Mouse (Mus musculus) brown adipose tissue, adult 24 weeks (tissue): ENCODE measurements around the gene Ubxn6. TPM values are rescaled to one million over a fixed set of nuclear protein-coding genes. Genes with fewer than 3 reads are reported as not detected.

Experiments
- polyA plus RNA-seq: library from polyadenylated mRNA; stranded (reverse); fragments of >200 nt; gene quantifications from 2 replicates; pipeline ENCODE4 v1.2.4, GENCODE M21; 2012; ENCODE audit not compliant: missing spikeins, insufficient read depth, insufficient read length

Gene Ubxn6
- polyA plus RNA-seq, 1 experiment, result 69.6 TPM

Other genes with a start within 250 kb of the Ubxn6 start
- 1.5 and 1.7 TPM in 2 replicates for gene Zfp119a, start 196.1 kb downstream of the Ubxn6 start, polyA plus RNA-seq
- gene Zfp959, start 182.9 kb downstream of the Ubxn6 start, polyA plus RNA-seq, result 4.2 and 6.4 TPM in 2 replicates
- 1.3 and 3.3 TPM in 2 replicates for gene Zfp119b, start 125.5 kb downstream of the Ubxn6 start, polyA plus RNA-seq
- 0.91 and 2.3 TPM in 2 replicates for gene Ebi3, start 122.4 kb downstream of the Ubxn6 start, polyA plus RNA-seq
- gene Yju2, start 115.9 kb downstream of the Ubxn6 start, polyA plus RNA-seq, result 4.6 and 6.0 TPM in 2 replicates
- not detected in 2 replicates for gene Shd, start 104.6 kb downstream of the Ubxn6 start, polyA plus RNA-seq
- 0.59 TPM in 1 of 2 replicates, not detected in the other for gene Fsd1, start 88.5 kb downstream of the Ubxn6 start, polyA plus RNA-seq
- gene Stap2, start 69.4 kb downstream of the Ubxn6 start, polyA plus RNA-seq, result 7.5 and 10.4 TPM in 2 replicates
- gene Mpnd, start 69.3 kb downstream of the Ubxn6 start, polyA plus RNA-seq, result 43.2 and 52.6 TPM in 2 replicates
- gene Sh3gl1, start 38.4 kb downstream of the Ubxn6 start, polyA plus RNA-seq, result 14.0 and 16.1 TPM in 2 replicates
- gene Chaf1a, start 34.6 kb downstream of the Ubxn6 start, polyA plus RNA-seq, result 0.99 and 2.7 TPM in 2 replicates
- gene Hdgfl2, start 4.6 kb upstream of the Ubxn6 start, polyA plus RNA-seq, result 17.6 and 19.3 TPM in 2 replicates
- gene Plin4, start 34.8 kb upstream of the Ubxn6 start, polyA plus RNA-seq, result 195 and 205 TPM in 2 replicates
- gene Plin5, start 42.6 kb upstream of the Ubxn6 start, polyA plus RNA-seq, result 138 and 171 TPM in 2 replicates
- gene Lrg1, start 47.0 kb upstream of the Ubxn6 start, polyA plus RNA-seq, result 61.5 and 101 TPM in 2 replicates
- 1.9 and 5.0 TPM in 2 replicates for gene Sema6b, start 65.3 kb upstream of the Ubxn6 start, polyA plus RNA-seq
- gene Tnfaip8l1, start 87.4 kb upstream of the Ubxn6 start, polyA plus RNA-seq, result 0.36 and 1.4 TPM in 2 replicates
- gene Mydgf, start 108.9 kb upstream of the Ubxn6 start, polyA plus RNA-seq, result 30.8 and 30.9 TPM in 2 replicates
- 7.7 and 9.2 TPM in 2 replicates for gene Dpp9, start 143.9 kb upstream of the Ubxn6 start, polyA plus RNA-seq
- 16.3 and 18.4 TPM in 2 replicates for gene Fem1a, start 181.8 kb upstream of the Ubxn6 start, polyA plus RNA-seq
- gene Ticam1, start 201.8 kb upstream of the Ubxn6 start, polyA plus RNA-seq, result 9.2 and 10.5 TPM in 2 replicates
- 62.9 and 78.2 TPM in 2 replicates for gene Plin3, start 217.8 kb upstream of the Ubxn6 start, polyA plus RNA-seq
- gene Arrdc5, start 225.3 kb upstream of the Ubxn6 start, polyA plus RNA-seq, result not detected in 2 replicates
- gene Uhrf1, start 228.3 kb upstream of the Ubxn6 start, polyA plus RNA-seq, result 2.7 and 3.3 TPM in 2 replicates